Mouse (Mus musculus) gastrocnemius, postnatal 4 days (tissue): ENCODE results near the gene Mtrex. TPM values are rescaled to one million over a fixed set of nuclear protein-coding genes. Genes with fewer than 3 reads are reported as not detected.

Source experiments
- DNase-seq, 2 experiments: peaks; one replicate each; pipeline ENCODE4 v3.0.0; 2021 to 2022; ENCODE audit warnings: low spot score in 2 of 2, mixed read lengths in 2 of 2
- total RNA-seq, 2 experiments: library from RNA; stranded (reverse); gene quantifications; 2 replicates each; pipeline ENCODE4 v1.2.3; 2021

Gene Mtrex
- total RNA-seq, 2 experiments from 2014 or later = 34.0 to 38.8 TPM

GRCm38 (mm10) chr13:112833253-112833894 is 93.8 kb downstream of the Mtrex start:
- DNase-seq = no peak

- no peak for DNase-seq
These were observed 94.6 kb downstream of the Mtrex start for GRCm38 (mm10) chr13:112832589-112832988.

- no peak for DNase-seq
These were observed 97.6 kb downstream of the Mtrex start for GRCm38 (mm10) chr13:112829619-112830018.

GRCm38 (mm10) chr13:112825479-112825878 is 101.7 kb downstream of the Mtrex start:
- DNase-seq = no peak

- DNase-seq = no peak
These were observed 103.1 kb downstream of the Mtrex start for GRCm38 (mm10) chr13:112823911-112824648.

GRCm38 (mm10) chr13:112823236-112823910 is 103.8 kb downstream of the Mtrex start:
- DNase-seq = no peak

GRCm38 (mm10) chr13:112822413-112822812 is 104.8 kb downstream of the Mtrex start:
- DNase-seq = no peak

GRCm38 (mm10) chr13:112818125-112818524 is 109.1 kb downstream of the Mtrex start:
- DNase-seq = no peak

Other genes starting within 250 kb of the Mtrex start
- 100 to 1,000 TPM; 104 to 108 TPM for gene Plpp1, start 126.6 kb downstream of the Mtrex start, total RNA-seq
- 10 to 100 TPM; 13.8 to 14.8 TPM for gene Dhx29, start 56 bp upstream of the Mtrex start, total RNA-seq
- under 1 TPM in 1 of 2 experiments, not detected in 1; 0.26 TPM for gene Ccno, start 60.4 kb upstream of the Mtrex start, total RNA-seq
- not detected for gene Mcidas, start 66.4 kb upstream of the Mtrex start, total RNA-seq
- not detected for gene Cdc20b, start 107.7 kb upstream of the Mtrex start, total RNA-seq
- 10 to 100 TPM; 54.8 to 60.8 TPM for gene Gpx8, start 119.0 kb upstream of the Mtrex start, total RNA-seq
- gene Gzma, start 173.6 kb upstream of the Mtrex start, total RNA-seq = not detected